ENCODE assay signal across 8 mouse cellular contexts in the genomic region with DNA sequence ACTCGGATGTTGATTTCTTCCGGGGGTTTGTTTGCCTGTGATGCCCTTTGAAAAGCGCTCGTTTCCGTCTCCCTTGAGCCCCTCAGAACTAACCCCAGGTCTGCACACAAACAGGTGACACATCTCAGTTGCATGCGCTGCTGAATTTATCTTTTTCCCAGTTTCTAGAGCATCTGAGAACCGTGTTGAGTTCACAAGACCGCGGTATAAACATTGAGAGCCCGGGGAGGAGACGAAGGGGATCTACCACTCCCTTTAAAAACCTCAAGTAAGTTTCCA. TPM values are rescaled to one million over a fixed set of nuclear protein-coding genes. Genes with fewer than 3 reads are reported as not detected.
DNase-seq lines count a peak whose midpoint lies in the region; ATAC-seq and TF ChIP-seq lines count a peak whose summit lies in the region.

No protein-coding gene starts in this region.

- H3K9ac ChIP-seq in forebrain, embryonic 13.5 days = peak overlapping the region; percentile 90
- peak overlapping the region; percentile 91 for H3K9ac ChIP-seq in liver, embryonic 13.5 days

- peak overlapping the region; percentile 67 for H3K4me2 ChIP-seq in forebrain, embryonic 13.5 days
- peak overlapping the region; percentile 78 for H3K4me2 ChIP-seq in liver, embryonic 13.5 days

- intact Hi-C loops in gastrocnemius, adult 2 months (cut with DNase I) = no loop called here

- WGBS in forebrain, embryonic 13.5 days = 2% methylated on average over 11 of the region's 11 CpGs
- under 1% methylated on average over 11 of the region's 11 CpGs for WGBS in liver, embryonic 13.5 days (ENCODE audit: insufficient replicate concordance)

- DNase-seq in gastrocnemius, adult 2 months = no peak
- DNase-seq in gastrocnemius, postnatal 4 days (ENCODE audit: low spot score in 2 of 2) = no peak
- DNase-seq in liver, embryonic 13.5 days = no peak
- DNase-seq in adrenal gland, adult 2 months = no peak
- DNase-seq in urinary bladder, postnatal 10 days (ENCODE audit: low spot score) = no peak
- DNase-seq in frontal cortex, postnatal 25 days (ENCODE audit: low spot score in 2 of 2) = no peak

- no peaks in the 10 kb centered on the region for H3K9me3 ChIP-seq in forebrain, embryonic 13.5 days (replicated peaks)
- H3K9me3 ChIP-seq in liver, embryonic 13.5 days (replicated peaks) = no peaks in the 10 kb centered on the region

- peak overlapping the region; percentile 96 for H3K27ac ChIP-seq in gastrocnemius, adult 2 months
- no peak overlapping the region; the same call in 1 of the 2 replicates for H3K27ac ChIP-seq in forebrain, embryonic 13.5 days
- H3K27ac ChIP-seq in liver, embryonic 13.5 days = peak overlapping the region; percentile 83

- peak; percentile 38 for ATAC-seq in CD4-positive, CD25-positive, alpha-beta regulatory T cell, adult 4 months
- no peak for ATAC-seq in forebrain, embryonic 13.5 days
- no peak; the same call in 1 of the 2 replicates for ATAC-seq in liver, embryonic 13.5 days (ENCODE audit: low read depth)

- peak overlapping the region; percentile 91 for H3K4me3 ChIP-seq in gastrocnemius, adult 2 months
- peak overlapping the region; percentile 89 for H3K4me3 ChIP-seq in forebrain, embryonic 13.5 days
- peak overlapping the region; percentile 87 for H3K4me3 ChIP-seq in liver, embryonic 13.5 days (replicated peaks)

- TF ChIP-seq CTCF in gastrocnemius, adult 2 months (IDR thresholded peaks at IDR 0.05) = no peak

- H3K27me3 ChIP-seq in forebrain, embryonic 13.5 days = 0 out of 2 replicates have a peak, but pooled peaks cover 3% of the 10 kb centered on the region
- no peaks in the 10 kb centered on the region for H3K27me3 ChIP-seq in liver, embryonic 13.5 days

- H3K36me3 ChIP-seq in forebrain, embryonic 13.5 days (ENCODE audit: poor library complexity, severe bottlenecking) = peaks cover 24% of the 10 kb centered on the region
- peaks cover 12% of the 10 kb centered on the region; the same call in 1 of the 2 replicates for H3K36me3 ChIP-seq in liver, embryonic 13.5 days

- H3K4me1 ChIP-seq in forebrain, embryonic 13.5 days = peaks cover 9% of the 10 kb centered on the region
- peaks cover 8% of the 10 kb centered on the region for H3K4me1 ChIP-seq in liver, embryonic 13.5 days (replicated peaks)

RNA-seq across cellular contexts. Expression of a gene that starts 0.5 kb away (rescaled TPM):
- total RNA-seq in gastrocnemius, adult 2 months (2021) = 10 to 100 TPM; 52.0 to 76.2 TPM
- total RNA-seq in gastrocnemius, postnatal 4 days (2021) = 10 to 100 TPM; 66.2 to 70.7 TPM
- 10 to 100 TPM; 30.7 to 35.2 TPM for polyA plus RNA-seq in CD4-positive, CD25-positive, alpha-beta regulatory T cell, adult 4 months (2017; shearing (Covaris generic))
- 27.5 and 27.6 TPM in 2 replicates for polyA plus RNA-seq in forebrain, embryonic 13.5 days (2015; fragmentation: Nextera tagmentation; extraction: Ambion mirVana)
- polyA plus RNA-seq in liver, embryonic 13.5 days (2015; fragmentation: Nextera tagmentation; extraction: Ambion mirVana) = 9.5 and 14.3 TPM in 2 replicates
- 100 to 1,000 TPM; 145 to 149 TPM for total RNA-seq in adrenal gland, adult 2 months (2021)
- polyA plus RNA-seq in adrenal gland, adult 2 months (2012; rRNA removed) = 21.8 and 26.3 TPM in 2 replicates
